Mouse (Mus musculus) hindbrain, embryonic 10.5 days (tissue): ENCODE measurements around the gene Olfr474. TPM values are rescaled to one million over a fixed set of nuclear protein-coding genes. Genes with fewer than 3 reads are reported as not detected.
"Not testable (repeated sequence)": the region's sequence is repeated elsewhere in the genome, so short reads cannot be mapped to it uniquely, and the experiment has no call there.

Experiments
- DNase-seq: peaks from one replicate; pipeline ENCODE4 v3.0.0-alpha.2; 2017; ENCODE audit warnings: low spot score
- H3K27ac ChIP-seq: fragments of 300-500 bp; sonication (generic); 2 replicates; pipeline ENCODE4 v1.5.1; 2016; ENCODE audit warnings: mild to moderate bottlenecking, moderate library complexity
- H3K27me3 ChIP-seq: fragments of 300-500 bp; sonication (generic); 2 replicates; pipeline ENCODE4 v1.6.1; 2016; ENCODE audit warnings: mild to moderate bottlenecking; ENCODE audit not compliant: poor library complexity, insufficient read depth, severe bottlenecking
- H3K36me3 ChIP-seq: fragments of 300-500 bp; sonication (generic); 2 replicates; pipeline ENCODE4 v1.6.1; 2016; ENCODE audit warnings: mild to moderate bottlenecking, moderate library complexity
- H3K4me1 ChIP-seq: fragments of 300-500 bp; sonication (generic); replicated peaks from 2 replicates; pipeline ENCODE4 v1.6.1; 2016; ENCODE audit warnings: mild to moderate bottlenecking
- H3K4me3 ChIP-seq: fragments of 300-500 bp; sonication (generic); 2 replicates; pipeline ENCODE4 v1.5.1; 2016; ENCODE audit warnings: mild to moderate bottlenecking, moderate library complexity
- H3K9me3 ChIP-seq: fragments of 300-500 bp; sonication (generic); 2 replicates; pipeline ENCODE4 v1.6.1; 2016; ENCODE audit warnings: mild to moderate bottlenecking, moderate library complexity
- WGBS: fragments of 180-500 bp; shearing (Covaris S2); methylation state at CpG from one replicate; pipeline ENCODE4 v1.1.7; 2016; 5-methylcytosine and 5-hydroxymethylcytosine counted together
- polyA plus RNA-seq: library from polyadenylated mRNA; unstranded; fragments of >200 nt; fragmentation: Nextera tagmentation; extraction: Ambion mirVana; gene quantifications from 2 replicates; pipeline ENCODE4 v1.2.1, GENCODE M21; 2016

Olfr474 gene
- polyA plus RNA-seq: not detected in 2 replicates

DNA sequence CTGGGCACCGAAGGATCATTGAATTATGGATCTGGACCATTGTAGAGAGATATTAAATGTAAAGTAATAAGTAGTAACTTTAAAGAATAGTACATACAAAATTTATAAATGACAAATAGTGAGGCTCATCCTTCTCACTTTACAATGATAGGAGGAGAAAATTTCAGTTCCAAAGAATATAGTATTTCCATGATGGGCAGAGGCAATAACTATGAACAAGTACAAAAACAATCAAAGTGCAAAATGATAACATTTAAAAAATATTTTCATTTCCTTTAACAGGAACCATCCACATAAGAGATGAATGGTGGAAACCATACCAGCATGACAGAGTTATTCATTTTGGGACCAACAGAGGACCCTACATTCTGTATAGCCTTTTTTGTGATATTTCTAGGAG, at the start of gene Olfr474:
Gene Olfr474, plus strand, starts transcription at position 301 of the 400 bp plus-strand sequence.
- no peak for DNase-seq
- H3K27ac ChIP-seq: no peak within 1 kb of the TSS
- 84% methylated on average over 1 of the region's 1 CpGs for WGBS

GRCm38 (mm10) chr7:107930146-107930545, 24.3 kb upstream of the Olfr474 start, which contains the start of gene Olfr473:
Olfr473 (plus strand) TSS chr7:107930446.
- Histone ChIP-seq H3K27me3 (no peaks in the 10 kb centered on the region), H3K4me3 (no peak within 1 kb of the TSS), H3K27ac (no peak within 1 kb of the TSS), H3K4me1 (no peaks in the 10 kb centered on the region), H3K9me3 (0 out of 2 replicates have a peak, but pooled peaks cover 2% of the 10 kb centered on the region), H3K36me3 (no peaks in the 10 kb centered on the region)
- WGBS: 87% methylated on average over 1 of the region's 1 CpGs
- no peak for DNase-seq

More for the DNA sequence above, at the start of gene Olfr474:
- no peaks in the 10 kb centered on the region for H3K27me3 ChIP-seq
- H3K36me3 ChIP-seq: no peaks in the 10 kb centered on the region
- no peaks in the 10 kb centered on the region for H3K4me1 ChIP-seq
- no peak within 1 kb of the TSS for H3K4me3 ChIP-seq
- no peaks in the 10 kb centered on the region for H3K9me3 ChIP-seq

DNA sequence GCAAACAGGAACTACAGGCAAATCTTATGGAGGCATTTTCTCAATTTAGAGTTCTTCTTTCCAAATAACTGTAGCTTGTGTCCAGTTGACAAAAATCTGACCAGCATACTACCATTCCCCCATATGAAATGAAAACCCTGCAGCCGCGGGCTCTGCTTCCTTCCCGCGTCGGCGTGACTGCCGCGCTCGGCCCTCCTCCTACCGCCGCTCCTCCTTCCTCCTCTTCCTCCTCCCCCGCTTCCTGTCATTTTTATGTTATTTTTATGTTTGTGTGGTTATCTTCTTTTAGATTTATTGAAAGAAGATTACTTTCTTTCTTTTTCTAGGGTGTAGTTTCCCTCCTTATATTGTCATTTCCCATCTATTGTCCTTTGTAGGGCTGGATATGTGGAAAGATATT, 1.9 kb upstream of the Olfr474 start:
- not testable (repeated sequence) for H3K9me3 ChIP-seq, H3K4me1 ChIP-seq, H3K36me3 ChIP-seq, DNase-seq, H3K27ac ChIP-seq, H3K4me3 ChIP-seq, H3K27me3 ChIP-seq
- WGBS: 98% methylated on average over 12 of the region's 12 CpGs

DNA sequence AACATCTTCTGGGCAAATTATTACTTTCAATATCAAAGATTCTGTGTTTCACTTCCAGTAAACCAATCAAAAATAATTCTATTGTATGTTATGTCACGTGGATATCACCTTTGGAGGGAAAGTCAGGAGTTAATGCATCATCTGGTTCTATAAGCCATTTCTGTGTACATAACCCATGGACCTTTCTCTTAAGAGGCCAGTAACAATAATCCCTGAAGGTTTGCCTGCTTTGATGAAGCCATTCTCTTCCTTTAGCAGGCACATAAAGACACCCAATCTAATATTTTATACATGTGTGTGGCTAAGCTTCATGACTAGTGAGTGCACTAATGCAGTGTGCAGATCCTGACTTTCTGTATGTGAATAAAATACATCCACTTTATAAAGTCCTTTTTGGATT, 10.1 kb downstream of the Olfr474 start, which contains the start of gene Olfr476:
Gene Olfr476, plus strand, starts transcription at position 301 of the 400 bp plus-strand sequence.
- Histone ChIP-seq H3K27ac (no peak within 1 kb of the TSS), H3K27me3 (no peaks in the 10 kb centered on the region), H3K4me3 (no peak within 1 kb of the TSS), H3K9me3 (no peaks in the 10 kb centered on the region), H3K4me1 (no peaks in the 10 kb centered on the region), H3K36me3 (no peaks in the 10 kb centered on the region)
- no peak for DNase-seq
- 72% methylated on average over 1 of the region's 1 CpGs for WGBS

DNA sequence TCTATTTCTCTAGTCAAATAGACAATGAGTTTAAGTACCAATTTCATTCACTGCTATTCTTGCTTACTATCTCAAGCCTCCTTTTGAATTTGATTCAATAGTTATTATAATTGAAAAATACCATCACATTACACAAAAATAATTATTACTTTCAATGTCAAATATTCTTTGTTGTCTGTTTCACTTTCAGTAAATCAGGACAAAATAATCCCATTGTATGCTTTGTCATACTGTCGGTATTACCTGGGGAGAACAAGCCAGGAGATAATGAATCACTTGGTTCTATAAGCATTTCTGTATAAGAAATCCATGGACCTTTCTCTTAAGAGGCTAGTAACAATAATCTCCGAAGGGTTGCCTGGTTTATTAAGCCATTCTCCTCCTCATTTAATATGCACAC, 31.9 kb downstream of the Olfr474 start, which contains the start of gene Olfr477:
Gene Olfr477, plus strand, starts transcription at position 301 of the 400 bp plus-strand sequence.
- WGBS: 84% methylated on average over 2 of the region's 2 CpGs
- H3K36me3 ChIP-seq: no peaks in the 10 kb centered on the region
- DNase-seq: no peak
- H3K4me3 ChIP-seq: no peak within 1 kb of the TSS
- no peaks in the 10 kb centered on the region for H3K9me3 ChIP-seq
- no peaks in the 10 kb centered on the region for H3K4me1 ChIP-seq
- no peak within 1 kb of the TSS for H3K27ac ChIP-seq
- H3K27me3 ChIP-seq: no peaks in the 10 kb centered on the region

Other genes starting within 250 kb of the Olfr474 start
- 0.46 and 0.51 TPM in 2 replicates for gene Cyb5r2, start 196.6 kb upstream of the Olfr474 start, polyA plus RNA-seq
- gene Ovch2, start 153.4 kb upstream of the Olfr474 start, polyA plus RNA-seq: not detected in 2 replicates
- not detected in 2 replicates for gene Olfr467, start 142.4 kb upstream of the Olfr474 start, polyA plus RNA-seq
- not detected in 2 replicates for gene Olfr469, start 129.1 kb upstream of the Olfr474 start, polyA plus RNA-seq
- not detected in 2 replicates for gene Olfr470, start 107.2 kb upstream of the Olfr474 start, polyA plus RNA-seq
- gene Olfr472, start 56.7 kb upstream of the Olfr474 start, polyA plus RNA-seq: not detected in 2 replicates
- not detected in 2 replicates for gene Olfr473, start 24.2 kb upstream of the Olfr474 start, polyA plus RNA-seq
- gene Olfr476, start 10.2 kb downstream of the Olfr474 start, polyA plus RNA-seq: not detected in 2 replicates
- not detected in 2 replicates for gene Olfr477, start 32.0 kb downstream of the Olfr474 start, polyA plus RNA-seq
- not detected in 2 replicates for gene Olfr478, start 79.3 kb downstream of the Olfr474 start, polyA plus RNA-seq
- gene Olfr479, start 96.0 kb downstream of the Olfr474 start, polyA plus RNA-seq: not detected in 2 replicates
- not detected in 2 replicates for gene Olfr480, start 112.7 kb downstream of the Olfr474 start, polyA plus RNA-seq
- gene Olfr481, start 125.2 kb downstream of the Olfr474 start, polyA plus RNA-seq: not detected in 2 replicates
- gene Olfr482, start 142.9 kb downstream of the Olfr474 start, polyA plus RNA-seq: 0.07 and 0.12 TPM in 2 replicates
- gene Olfr483, start 146.2 kb downstream of the Olfr474 start, polyA plus RNA-seq: not detected in 2 replicates
- gene Olfr484, start 172.8 kb downstream of the Olfr474 start, polyA plus RNA-seq: not detected in 2 replicates
- not detected in 2 replicates for gene Olfr485, start 205.2 kb downstream of the Olfr474 start, polyA plus RNA-seq
- not detected in 2 replicates for gene Olfr486, start 218.1 kb downstream of the Olfr474 start, polyA plus RNA-seq